Mouse (Mus musculus) kidney, embryonic 16.5 days (tissue): ENCODE measurements at regions not wholly inside any gene's neighbourhood (a gene's known extent, or its start where the extent isn't known, plus 50 kb on each side); places are given as distances from the start of the nearest gene placed in this dataset.

Source experiments
- ATAC-seq: fragments of 200-750 bp; cut with Nextera tagmentation; 2 replicates; pipeline ENCODE4 v1.8.0; 2017; ENCODE audit warnings: moderate TSS enrichment; ENCODE audit not compliant: low FRiP score, low TSS enrichment
- H3K27ac ChIP-seq: fragments of 300-500 bp; sonication (generic); 2 replicates; pipeline ENCODE4 v1.5.1; 2014; ENCODE audit warnings: low read length
- H3K27me3 ChIP-seq: fragments of 300-500 bp; sonication (generic); 2 replicates; pipeline ENCODE4 v1.6.1; 2014; ENCODE audit warnings: low read length, control low read depth, mixed read lengths; ENCODE audit not compliant: insufficient read depth
- H3K36me3 ChIP-seq: fragments of 300-500 bp; sonication (generic); 2 replicates; pipeline ENCODE4 v1.6.1; 2014; ENCODE audit warnings: low read length, control low read depth, mixed read lengths; ENCODE audit not compliant: insufficient read depth
- H3K4me1 ChIP-seq: fragments of 300-500 bp; sonication (generic); 2 replicates; pipeline ENCODE4 v1.6.1; 2014; ENCODE audit warnings: low read length, control low read depth, mixed read lengths; ENCODE audit not compliant: insufficient read depth
- H3K4me2 ChIP-seq: fragments of 300-500 bp; sonication (generic); replicated peaks from 2 replicates; pipeline ENCODE4 v1.6.1; 2014; ENCODE audit warnings: low read depth, low read length
- H3K4me3 ChIP-seq: fragments of 300-500 bp; sonication (generic); 2 replicates; pipeline ENCODE4 v1.5.1; 2014; ENCODE audit warnings: mild to moderate bottlenecking, low read length
- H3K9ac ChIP-seq: fragments of 300-500 bp; sonication (generic); replicated peaks from 2 replicates; pipeline ENCODE4 v1.6.1; 2014; ENCODE audit warnings: low read length
- H3K9me3 ChIP-seq: fragments of 300-500 bp; sonication (generic); 2 replicates; pipeline ENCODE4 v1.6.1; 2016; ENCODE audit warnings: low read length, control low read depth
- WGBS: fragments of 180-500 bp; shearing (Covaris S2); extraction: QIAGEN DNeasy Blood & Tissue Kit; methylation state at CpG from one replicate; pipeline ENCODE4 v1.1.7; 2014; 5-methylcytosine and 5-hydroxymethylcytosine counted together

DNA sequence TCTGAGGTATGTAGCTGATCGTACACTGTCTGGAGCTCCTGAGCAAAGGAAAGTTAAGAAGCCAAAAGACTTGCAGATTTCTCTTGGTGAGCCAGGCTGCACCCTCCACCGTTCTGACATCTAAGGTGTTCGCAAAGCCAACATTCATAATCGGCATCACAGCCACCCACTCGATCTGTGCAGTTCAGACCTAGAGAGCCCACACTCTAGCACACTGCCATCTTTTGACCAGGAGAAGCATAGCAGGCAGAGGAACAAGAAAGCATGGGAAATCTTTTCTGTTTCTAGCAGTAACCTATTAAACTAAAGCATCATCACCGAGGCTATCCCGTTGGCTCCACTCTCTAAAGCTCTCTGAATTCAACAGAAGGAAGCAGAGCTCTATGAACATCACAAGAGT, 59.2 kb downstream of the Areg start:
- H3K36me3 ChIP-seq: no peaks in the 10 kb centered on the region
- ATAC-seq: peak; percentile 51; the same call in 1 of the 2 replicates
- H3K27ac ChIP-seq: no peak overlapping the region
- no peak overlapping the region for H3K4me3 ChIP-seq
- no peak overlapping the region for H3K4me2 ChIP-seq
- no peaks in the 10 kb centered on the region for H3K9me3 ChIP-seq
- 45% methylated on average over 7 of the region's 7 CpGs for WGBS
- H3K9ac ChIP-seq: no peak overlapping the region
- H3K4me1 ChIP-seq: no peaks in the 10 kb centered on the region
- no peaks in the 10 kb centered on the region for H3K27me3 ChIP-seq

DNA sequence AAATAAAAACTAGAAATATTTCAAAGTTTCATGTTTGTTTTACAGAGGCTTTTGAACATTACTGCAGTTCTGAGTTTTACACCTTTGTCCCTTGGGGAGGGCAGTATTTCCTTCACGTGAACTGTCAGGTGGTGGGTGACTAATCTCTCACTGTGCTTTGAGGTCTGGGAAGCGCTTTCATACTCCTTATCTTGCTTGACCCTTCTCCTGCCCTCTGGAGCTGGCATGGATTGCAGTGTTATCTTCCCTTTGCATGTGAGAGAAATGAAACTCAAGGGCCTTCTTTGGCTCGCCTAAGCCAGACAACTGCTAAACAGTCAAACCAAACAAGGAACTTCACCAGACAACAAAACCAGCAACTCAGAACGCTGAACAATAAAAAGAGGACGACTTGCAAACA, 61.0 kb downstream of the Areg start:
- H3K4me2 ChIP-seq: no peak overlapping the region
- no peak overlapping the region for H3K9ac ChIP-seq
- no peak for ATAC-seq
- no peaks in the 10 kb centered on the region for H3K36me3 ChIP-seq
- H3K27me3 ChIP-seq: no peaks in the 10 kb centered on the region
- no peak overlapping the region for H3K4me3 ChIP-seq
- no peaks in the 10 kb centered on the region for H3K9me3 ChIP-seq
- H3K4me1 ChIP-seq: no peaks in the 10 kb centered on the region
- 51% methylated on average over 5 of the region's 5 CpGs for WGBS
- no peak overlapping the region for H3K27ac ChIP-seq

DNA sequence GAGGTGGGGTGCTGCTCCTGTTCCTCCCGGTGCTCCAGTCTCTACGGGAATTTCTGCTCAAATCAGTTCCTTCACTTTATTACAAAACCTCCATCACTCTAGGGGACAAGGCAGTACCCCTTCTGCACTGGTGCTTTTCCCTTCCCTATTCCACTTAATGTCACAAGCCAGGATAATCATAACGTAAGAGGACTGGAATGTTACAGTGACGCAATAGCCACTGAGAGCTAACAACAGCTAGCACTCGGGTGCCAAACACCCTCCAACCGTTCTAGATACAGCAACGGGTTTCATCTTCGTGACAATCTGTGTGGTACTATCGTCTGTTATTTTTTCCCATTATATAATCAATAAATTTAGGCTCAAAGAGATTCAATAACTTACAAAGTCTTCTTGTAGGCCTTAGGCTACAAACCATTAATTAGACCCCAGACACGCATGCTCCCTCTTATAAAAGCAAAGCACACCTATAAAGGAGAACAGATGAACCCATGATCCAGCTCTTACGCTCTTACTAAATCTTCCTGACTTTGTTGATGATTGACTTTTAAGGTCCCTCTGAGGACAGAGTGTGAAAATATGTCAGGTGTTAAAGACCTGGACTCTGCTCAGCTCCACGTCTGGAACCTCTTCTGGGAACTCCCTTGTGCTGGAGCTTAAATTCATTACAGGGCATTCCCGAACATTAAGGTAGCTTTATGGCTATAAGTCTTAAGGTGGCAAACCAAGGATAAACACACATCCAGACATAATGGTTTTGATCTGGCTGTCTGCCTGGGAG, 65.0 kb downstream of the Areg start:
- Histone ChIP-seq H3K27ac (no peak overlapping the region), H3K36me3 (no peaks in the 10 kb centered on the region), H3K4me1 (no peaks in the 10 kb centered on the region), H3K4me2 (no peak overlapping the region), H3K4me3 (no peak overlapping the region), H3K9ac (no peak overlapping the region), H3K9me3 (no peaks in the 10 kb centered on the region), H3K27me3 (no peaks in the 10 kb centered on the region)
- no peak; the same call in 1 of the 2 replicates for ATAC-seq
- WGBS: 79% methylated on average over 13 of the region's 13 CpGs

DNA sequence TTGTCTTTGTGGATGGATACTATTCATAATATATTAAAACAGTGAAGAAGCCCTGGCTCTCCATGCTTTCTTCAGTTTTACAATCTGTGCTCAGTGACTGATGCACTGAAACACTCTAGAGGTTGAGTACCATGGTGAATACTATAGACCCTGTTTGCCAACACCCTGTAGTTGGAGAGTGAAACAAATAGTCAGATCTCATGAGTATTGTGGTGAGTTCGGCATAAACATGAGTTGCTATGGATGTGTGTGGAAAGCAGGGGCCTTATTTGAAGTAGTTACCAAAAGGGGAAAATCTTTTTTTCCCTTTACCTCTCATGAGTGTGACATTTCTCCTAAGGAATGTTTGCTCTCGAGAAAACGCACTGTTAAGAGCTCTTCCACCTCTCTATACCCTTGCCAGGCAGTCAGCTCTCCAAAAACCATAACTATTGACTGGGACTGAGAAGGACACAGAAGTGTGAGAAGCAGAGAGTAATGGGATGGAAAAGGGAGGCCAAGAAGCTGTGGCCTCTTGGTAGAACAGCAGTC, 66.0 kb downstream of the Areg start:
- H3K9me3 ChIP-seq: no peaks in the 10 kb centered on the region
- no peaks in the 10 kb centered on the region for H3K36me3 ChIP-seq
- H3K27me3 ChIP-seq: no peaks in the 10 kb centered on the region
- H3K4me2 ChIP-seq: no peak overlapping the region
- H3K4me3 ChIP-seq: no peak overlapping the region
- WGBS: 85% methylated on average over 3 of the region's 3 CpGs
- H3K9ac ChIP-seq: no peak overlapping the region
- no peaks in the 10 kb centered on the region for H3K4me1 ChIP-seq
- no peak overlapping the region for H3K27ac ChIP-seq
- ATAC-seq: no peak

DNA sequence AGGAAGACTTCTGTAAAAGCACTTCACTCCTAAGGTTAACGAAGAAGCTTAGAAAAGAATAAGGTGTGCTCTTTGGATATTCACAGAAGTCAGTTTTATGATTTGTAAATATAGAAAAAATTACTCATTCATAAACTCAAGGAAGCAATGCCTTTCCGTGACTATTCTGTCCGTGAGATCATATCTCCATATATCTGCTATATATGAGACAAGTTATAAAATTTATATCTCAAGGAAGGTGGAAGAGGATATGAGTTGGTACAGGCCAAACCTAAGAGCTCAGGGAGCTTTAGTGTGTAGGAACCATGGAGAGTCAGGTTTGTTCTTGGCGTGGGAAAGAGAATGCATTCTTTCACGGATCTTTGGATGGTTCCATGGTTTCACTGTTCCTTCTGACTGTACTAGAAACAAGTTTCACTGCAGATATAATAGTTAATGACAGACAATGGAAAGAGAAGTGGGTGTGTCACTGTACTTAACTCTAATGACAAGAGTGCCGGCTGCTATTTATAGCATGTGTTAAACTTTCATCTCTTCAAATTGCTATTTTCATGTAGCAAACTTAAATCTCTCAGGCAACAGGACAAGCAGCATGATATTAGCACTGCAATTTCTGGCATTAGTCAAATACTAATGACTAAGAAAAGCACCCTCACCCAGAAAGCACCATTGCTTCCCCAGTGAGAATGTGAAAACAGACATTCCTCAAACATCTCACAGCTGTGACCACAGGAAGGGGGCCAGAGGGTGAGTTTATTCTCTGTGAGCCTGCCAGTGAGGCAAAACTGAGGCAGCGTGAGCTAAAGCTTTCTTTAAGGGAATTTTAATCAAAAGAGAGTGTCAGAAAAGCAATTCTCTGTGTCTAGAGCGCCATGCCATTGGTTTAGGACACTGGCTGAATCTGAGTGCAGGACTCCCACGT, 67.4 kb downstream of the Areg start:
- no peaks in the 10 kb centered on the region for H3K4me1 ChIP-seq
- ATAC-seq: no peak
- no peak overlapping the region for H3K9ac ChIP-seq
- no peak overlapping the region for H3K4me2 ChIP-seq
- no peaks in the 10 kb centered on the region for H3K9me3 ChIP-seq
- no peaks in the 10 kb centered on the region for H3K36me3 ChIP-seq
- no peak overlapping the region for H3K27ac ChIP-seq
- no peaks in the 10 kb centered on the region for H3K27me3 ChIP-seq
- 80% methylated on average over 9 of the region's 9 CpGs for WGBS
- H3K4me3 ChIP-seq: no peak overlapping the region

DNA sequence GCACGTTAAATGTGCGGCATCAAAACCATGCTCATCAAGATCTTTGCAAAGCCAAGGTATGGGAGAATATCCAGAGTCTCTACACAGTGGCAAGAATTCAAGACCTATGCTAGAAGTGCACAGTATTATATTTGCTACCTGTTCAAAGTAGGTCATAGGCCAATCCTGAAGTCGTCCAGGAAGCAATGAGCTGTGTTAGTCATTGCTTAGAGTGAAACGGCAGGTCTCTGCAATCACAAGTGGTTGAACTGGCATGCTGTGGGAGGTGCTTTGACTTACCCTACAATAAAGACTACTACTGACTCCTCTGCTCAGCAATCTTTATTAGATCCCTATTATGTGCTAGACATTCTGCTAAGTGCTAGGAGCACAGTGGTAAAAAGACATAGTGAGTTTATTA, 80.8 kb downstream of the Areg start:
- H3K9me3 ChIP-seq: no peaks in the 10 kb centered on the region
- ATAC-seq: no peak
- H3K9ac ChIP-seq: no peak overlapping the region

DNA sequence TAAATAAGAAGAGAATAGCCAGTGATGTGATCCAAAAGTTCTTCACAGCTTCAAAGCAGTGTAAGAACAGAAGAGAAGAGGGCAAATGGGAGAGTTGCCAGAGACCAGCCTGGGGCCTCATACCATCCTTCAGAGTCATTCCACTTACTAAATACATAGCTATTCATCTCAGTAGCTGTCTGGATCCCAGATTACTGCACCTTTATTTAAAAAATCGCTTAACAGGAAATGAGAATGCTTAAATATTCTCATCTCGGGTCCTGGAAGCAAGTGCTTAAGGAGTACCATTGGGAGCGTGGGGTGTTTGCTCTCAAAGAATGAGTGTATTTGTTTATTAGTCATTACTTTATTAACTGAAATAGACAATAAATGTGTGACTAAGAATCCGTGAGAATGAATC, 102.3 kb downstream of the Areg start:
- Histone ChIP-seq H3K4me2 (no peak overlapping the region), H3K9ac (no peak overlapping the region), H3K27ac (no peak overlapping the region), H3K4me3 (no peak overlapping the region), H3K36me3 (no peaks in the 10 kb centered on the region), H3K4me1 (no peaks in the 10 kb centered on the region), H3K27me3 (no peaks in the 10 kb centered on the region), H3K9me3 (no peaks in the 10 kb centered on the region)
- no peak for ATAC-seq
- WGBS: 71% methylated on average over 4 of the region's 4 CpGs

More for the DNA sequence above, 80.8 kb downstream of the Areg start:
- Histone ChIP-seq H3K4me3 (no peak overlapping the region), H3K36me3 (no peaks in the 10 kb centered on the region), H3K4me2 (no peak overlapping the region), H3K27me3 (no peaks in the 10 kb centered on the region), H3K4me1 (no peaks in the 10 kb centered on the region), H3K27ac (no peak overlapping the region)
- WGBS: 73% methylated on average over 4 of the region's 4 CpGs

DNA sequence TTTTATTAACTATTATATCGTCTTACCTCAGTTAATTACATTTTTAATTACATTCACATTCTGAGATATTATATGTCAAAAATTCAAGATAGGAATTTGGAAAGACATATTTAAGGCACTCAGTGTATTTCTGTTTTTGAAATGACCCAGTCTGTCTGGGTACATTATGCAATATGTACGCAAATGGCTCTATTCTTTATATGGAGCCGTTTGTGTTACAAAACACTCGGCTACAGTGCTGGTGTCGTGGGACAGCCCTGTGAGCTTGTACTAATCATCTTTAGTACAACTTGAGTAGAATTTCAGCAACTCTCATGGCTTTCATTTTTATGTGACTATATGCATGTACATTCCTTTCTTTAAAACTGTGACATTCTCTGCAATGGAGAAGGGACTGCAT, 108.0 kb downstream of the Areg start:
- WGBS: 97% methylated on average over 5 of the region's 5 CpGs

DNA sequence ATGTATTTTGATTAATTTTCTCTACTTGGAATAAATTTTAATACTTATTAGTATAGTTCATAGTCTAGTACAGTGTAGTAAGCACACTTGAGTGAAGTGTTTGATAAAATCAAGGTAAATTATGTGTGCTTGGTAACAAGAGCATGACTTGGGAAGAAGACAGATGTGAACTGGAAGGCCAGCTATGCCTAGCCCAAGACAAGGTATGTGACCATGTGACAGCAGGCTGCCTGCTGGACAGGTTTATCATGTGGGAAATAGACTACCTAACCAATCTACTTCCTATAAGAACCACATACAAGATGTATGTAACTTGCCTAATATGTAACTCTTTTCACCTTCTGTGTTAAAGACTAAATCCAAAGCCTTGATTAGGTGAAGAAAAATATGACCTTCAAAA, 122.5 kb downstream of the Areg start:
- no peak for ATAC-seq
- H3K4me2 ChIP-seq: no peak overlapping the region
- no peaks in the 10 kb centered on the region for H3K27me3 ChIP-seq
- H3K4me1 ChIP-seq: no peaks in the 10 kb centered on the region
- no peak overlapping the region for H3K4me3 ChIP-seq
- no peak overlapping the region for H3K9ac ChIP-seq
- no peaks in the 10 kb centered on the region for H3K9me3 ChIP-seq
- H3K27ac ChIP-seq: no peak overlapping the region
- H3K36me3 ChIP-seq: no peaks in the 10 kb centered on the region

More for the DNA sequence above, 108.0 kb downstream of the Areg start:
- H3K27ac ChIP-seq: no peak overlapping the region
- no peaks in the 10 kb centered on the region for H3K4me1 ChIP-seq
- H3K4me3 ChIP-seq: no peak overlapping the region
- ATAC-seq: no peak
- H3K9me3 ChIP-seq: no peaks in the 10 kb centered on the region
- H3K36me3 ChIP-seq: no peaks in the 10 kb centered on the region
- no peak overlapping the region for H3K9ac ChIP-seq
- no peak overlapping the region for H3K4me2 ChIP-seq
- H3K27me3 ChIP-seq: no peaks in the 10 kb centered on the region

DNA sequence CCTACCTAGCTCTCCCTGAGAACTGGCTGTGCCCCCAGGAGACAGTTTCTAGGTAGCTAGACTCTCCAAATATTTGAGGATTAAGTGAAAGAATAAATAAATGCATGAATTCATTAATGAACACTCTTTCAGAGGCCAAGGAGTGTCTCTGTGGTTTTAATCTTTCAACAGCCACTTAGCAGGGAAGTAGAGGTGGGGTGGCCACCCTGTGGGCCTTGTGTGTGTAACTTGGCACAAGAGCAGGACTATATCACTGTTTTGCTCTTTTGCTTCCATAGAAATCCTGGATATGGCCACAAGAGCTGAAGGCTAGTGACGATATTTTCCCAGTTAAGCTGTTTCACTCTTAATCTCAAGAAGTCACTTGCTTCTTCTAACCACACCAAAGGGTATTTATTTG, 123.1 kb downstream of the Areg start:
- no peaks in the 10 kb centered on the region for H3K27me3 ChIP-seq
- H3K4me1 ChIP-seq: no peaks in the 10 kb centered on the region
- no peak overlapping the region for H3K9ac ChIP-seq
- ATAC-seq: no peak
- H3K36me3 ChIP-seq: no peaks in the 10 kb centered on the region
- no peak overlapping the region for H3K4me2 ChIP-seq
- WGBS: 93% methylated on average over 1 of the region's 1 CpGs
- H3K9me3 ChIP-seq: no peaks in the 10 kb centered on the region
- H3K27ac ChIP-seq: no peak overlapping the region
- no peak overlapping the region for H3K4me3 ChIP-seq
